Mouse (Mus musculus) forebrain, embryonic 14.5 days (tissue): ENCODE data around the gene Olfr652. TPM values are rescaled to one million over a fixed set of nuclear protein-coding genes. Genes with fewer than 3 reads are reported as not detected.

Experiments used
- ATAC-seq: fragments of 200-750 bp; cut with Nextera tagmentation; 2 replicates; pipeline ENCODE4 v1.8.0; 2017; ENCODE audit warnings: mild to moderate bottlenecking, moderate library complexity
- DNase-seq: peaks from one replicate; pipeline ENCODE4 v3.0.0-alpha.2; 2015; ENCODE audit warnings: low spot score
- H3K27ac ChIP-seq: fragments of 300-500 bp; sonication (generic); 2 replicates; pipeline ENCODE4 v1.5.1; 2014; ENCODE audit warnings: low read depth, mild to moderate bottlenecking, control low read depth, low read length, moderate library complexity
- H3K27me3 ChIP-seq: fragments of 300-500 bp; sonication (generic); replicated peaks from 2 replicates; pipeline ENCODE4 v1.6.1; 2014; ENCODE audit warnings: low read length, control low read depth, mixed read lengths; ENCODE audit not compliant: control insufficient read depth, insufficient read depth
- H3K36me3 ChIP-seq: fragments of 300-500 bp; sonication (generic); 2 replicates; pipeline ENCODE4 v1.6.1; 2014; ENCODE audit warnings: low read length, control low read depth; ENCODE audit not compliant: control insufficient read depth, insufficient read depth
- H3K4me1 ChIP-seq: fragments of 300-500 bp; sonication (generic); 2 replicates; pipeline ENCODE4 v1.6.1; 2014; ENCODE audit warnings: antibody characterized with exemption, low read length, control low read depth; ENCODE audit not compliant: control insufficient read depth, insufficient read depth
- H3K4me2 ChIP-seq: fragments of 300-500 bp; sonication (generic); 2 replicates; pipeline ENCODE4 v1.6.1; 2014; ENCODE audit warnings: mild to moderate bottlenecking, control low read depth, low read length
- H3K4me3 ChIP-seq: fragments of 300-500 bp; sonication (generic); 2 replicates; pipeline ENCODE4 v1.5.1; 2014; ENCODE audit warnings: low read depth, low read length, control low read depth
- H3K9ac ChIP-seq: fragments of 300-500 bp; sonication (generic); 2 replicates; pipeline ENCODE4 v1.6.1; 2014; ENCODE audit warnings: mild to moderate bottlenecking, low read length, control low read depth, moderate library complexity
- H3K9me3 ChIP-seq: fragments of 300-500 bp; sonication (generic); replicated peaks from 2 replicates; pipeline ENCODE4 v1.6.1; 2016; ENCODE audit warnings: low read length, control low read depth, mixed read lengths; ENCODE audit not compliant: control insufficient read depth
- WGBS: fragments of 180-500 bp; shearing (Covaris S2); extraction: QIAGEN DNeasy Blood & Tissue Kit; methylation state at CpG from one replicate; pipeline ENCODE4 v1.1.7; 2014; 5-methylcytosine and 5-hydroxymethylcytosine counted together
- polyA plus RNA-seq: library from polyadenylated mRNA; unstranded; fragments of >200 nt; fragmentation: Nextera tagmentation; extraction: Ambion mirVana; gene quantifications from 2 replicates; pipeline ENCODE4 v1.2.1, GENCODE M21; 2014

The Olfr652 gene
- polyA plus RNA-seq, 1 experiment from 2014 or later, result not detected

DNA sequence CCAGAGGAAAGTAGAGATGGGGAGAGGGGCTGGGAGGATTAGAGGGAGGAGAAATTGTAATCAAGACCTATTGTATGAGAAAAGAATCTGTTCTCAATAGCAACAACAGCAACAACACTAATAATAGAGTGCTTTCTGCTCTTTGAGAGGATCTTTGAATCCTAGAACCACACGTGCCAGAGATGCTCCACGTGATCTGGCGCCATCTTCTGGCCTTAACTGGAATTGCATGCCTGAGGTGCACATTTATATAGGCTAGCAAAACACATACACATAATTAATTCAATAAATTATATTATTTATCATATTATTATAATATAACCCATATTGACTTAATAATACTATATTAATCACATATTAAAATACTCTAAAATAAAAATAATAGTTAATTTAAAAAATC lies 42.5 kb downstream of the Olfr652 start:
- Histone ChIP-seq H3K4me2 (no peak overlapping the region), H3K27me3 (no peaks in the 10 kb centered on the region), H3K4me1 (no peaks in the 10 kb centered on the region), H3K36me3 (no peaks in the 10 kb centered on the region), H3K9me3 (no peaks in the 10 kb centered on the region), H3K4me3 (no peak overlapping the region), H3K9ac (no peak overlapping the region), H3K27ac (no peak overlapping the region)
- ATAC-seq, result no peak
- WGBS, result 5% methylated on average over 3 of the region's 3 CpGs
- peak; percentile 14 for DNase-seq

DNA sequence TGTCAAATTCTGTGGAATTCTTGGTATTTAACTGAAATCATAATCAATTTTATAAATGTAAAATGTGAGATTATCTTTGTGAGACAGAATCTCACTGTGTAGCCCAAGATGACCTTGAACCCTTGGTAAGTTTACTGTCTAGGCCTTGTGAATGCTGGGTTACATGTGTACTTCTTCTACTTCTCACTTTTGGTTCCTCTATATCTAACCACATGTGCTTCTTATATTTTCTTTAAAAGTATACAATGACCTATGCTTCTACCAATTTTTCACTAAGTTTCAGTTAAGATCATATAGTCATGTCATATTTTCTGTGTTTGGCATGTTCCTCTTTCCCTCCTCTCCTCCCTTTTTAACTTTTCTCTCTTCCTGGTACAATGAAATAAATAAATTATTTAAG lies 44.0 kb downstream of the Olfr652 start:
- Histone ChIP-seq H3K36me3 (no peaks in the 10 kb centered on the region), H3K27me3 (no peaks in the 10 kb centered on the region), H3K27ac (no peak overlapping the region), H3K9ac (no peak overlapping the region), H3K4me2 (no peak overlapping the region), H3K4me1 (no peaks in the 10 kb centered on the region), H3K9me3 (no peaks in the 10 kb centered on the region), H3K4me3 (no peak overlapping the region)
- DNase-seq (no peak), ATAC-seq (no peak)

DNA sequence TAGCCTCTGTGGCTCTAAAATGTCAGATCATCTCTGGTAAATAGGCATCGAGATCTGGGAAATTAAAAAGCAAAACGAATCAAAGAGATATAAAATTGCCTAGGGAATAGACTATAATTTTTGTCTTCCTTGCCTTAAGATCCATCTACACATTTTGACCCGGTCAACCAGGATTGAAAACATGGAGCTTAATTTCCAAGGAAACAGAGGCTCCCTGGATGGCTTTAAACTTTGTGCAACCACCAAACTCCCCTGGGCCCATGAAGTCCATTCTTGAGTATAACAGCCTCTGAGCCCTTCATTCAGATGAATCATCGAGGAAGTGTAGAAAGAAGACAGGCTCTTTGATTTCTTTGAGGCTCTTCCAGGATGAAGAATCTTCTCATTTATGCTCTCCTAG lies 53.0 kb downstream of the Olfr652 start, which contains the start of gene Olfr656:
Gene Olfr656, plus strand, starts transcription at position 301 of the 400 bp plus-strand sequence.
- Histone ChIP-seq H3K4me1 (no peaks in the 10 kb centered on the region), H3K4me3 (no peak within 1 kb of the TSS), H3K9ac (no peak within 1 kb of the TSS), H3K9me3 (no peaks in the 10 kb centered on the region), H3K4me2 (no peak within 1 kb of the TSS), H3K27me3 (no peaks in the 10 kb centered on the region), H3K36me3 (no peaks in the 10 kb centered on the region), H3K27ac (no peak within 1 kb of the TSS)
- ATAC-seq (no peak), DNase-seq (no peak)
- 83% methylated on average over 4 of the region's 4 CpGs for WGBS

Other genes with a start within 250 kb of the Olfr652 start
- 1.4 and 1.7 TPM in 2 replicates for gene Trim12a, start 245.4 kb upstream of the Olfr652 start, polyA plus RNA-seq
- not detected in 2 replicates for gene Trim34b, start 231.4 kb upstream of the Olfr652 start, polyA plus RNA-seq
- 0.48 and 0.95 TPM in 2 replicates for gene Trim12c, start 207.5 kb upstream of the Olfr652 start, polyA plus RNA-seq
- not detected in 2 replicates for gene Trim30b, start 191.0 kb upstream of the Olfr652 start, polyA plus RNA-seq
- not detected in 2 replicates for gene Trim30c, start 160.1 kb upstream of the Olfr652 start, polyA plus RNA-seq
- 0.51 and 0.63 TPM in 2 replicates for gene Trim30a, start 95.7 kb upstream of the Olfr652 start, polyA plus RNA-seq
- 0.21 and 0.37 TPM in 2 replicates for gene Trim30d, start 53.1 kb upstream of the Olfr652 start, polyA plus RNA-seq
- not detected in 2 replicates for gene Olfr651, start 10.8 kb upstream of the Olfr652 start, polyA plus RNA-seq
- not detected in 2 replicates for gene Olfr653, start 16.4 kb downstream of the Olfr652 start, polyA plus RNA-seq
- gene Olfr654, start 26.1 kb downstream of the Olfr652 start, polyA plus RNA-seq, result not detected in 2 replicates
- gene Olfr655, start 40.9 kb downstream of the Olfr652 start, polyA plus RNA-seq, result not detected in 2 replicates
- gene Olfr656, start 53.1 kb downstream of the Olfr652 start, polyA plus RNA-seq, result not detected in 2 replicates
- gene Olfr657, start 63.9 kb downstream of the Olfr652 start, polyA plus RNA-seq, result not detected in 2 replicates
- gene Olfr658, start 86.4 kb downstream of the Olfr652 start, polyA plus RNA-seq, result 0.08 and 0.21 TPM in 2 replicates
- gene Olfr659, start 105.9 kb downstream of the Olfr652 start, polyA plus RNA-seq, result not detected in 2 replicates
- not detected in 2 replicates for gene Olfr661, start 125.6 kb downstream of the Olfr652 start, polyA plus RNA-seq
- not detected in 2 replicates for gene Usp17le, start 216.6 kb downstream of the Olfr652 start, polyA plus RNA-seq